Mouse (Mus musculus): ENCODE measurements around the gene Col5a3. TPM values are rescaled to one million over a fixed set of nuclear protein-coding genes. Genes with fewer than 3 reads are reported as not detected.

The Col5a3 gene
- polyA plus RNA-seq, 1 experiment from 2014 or later = 1.2 TPM

DNA sequence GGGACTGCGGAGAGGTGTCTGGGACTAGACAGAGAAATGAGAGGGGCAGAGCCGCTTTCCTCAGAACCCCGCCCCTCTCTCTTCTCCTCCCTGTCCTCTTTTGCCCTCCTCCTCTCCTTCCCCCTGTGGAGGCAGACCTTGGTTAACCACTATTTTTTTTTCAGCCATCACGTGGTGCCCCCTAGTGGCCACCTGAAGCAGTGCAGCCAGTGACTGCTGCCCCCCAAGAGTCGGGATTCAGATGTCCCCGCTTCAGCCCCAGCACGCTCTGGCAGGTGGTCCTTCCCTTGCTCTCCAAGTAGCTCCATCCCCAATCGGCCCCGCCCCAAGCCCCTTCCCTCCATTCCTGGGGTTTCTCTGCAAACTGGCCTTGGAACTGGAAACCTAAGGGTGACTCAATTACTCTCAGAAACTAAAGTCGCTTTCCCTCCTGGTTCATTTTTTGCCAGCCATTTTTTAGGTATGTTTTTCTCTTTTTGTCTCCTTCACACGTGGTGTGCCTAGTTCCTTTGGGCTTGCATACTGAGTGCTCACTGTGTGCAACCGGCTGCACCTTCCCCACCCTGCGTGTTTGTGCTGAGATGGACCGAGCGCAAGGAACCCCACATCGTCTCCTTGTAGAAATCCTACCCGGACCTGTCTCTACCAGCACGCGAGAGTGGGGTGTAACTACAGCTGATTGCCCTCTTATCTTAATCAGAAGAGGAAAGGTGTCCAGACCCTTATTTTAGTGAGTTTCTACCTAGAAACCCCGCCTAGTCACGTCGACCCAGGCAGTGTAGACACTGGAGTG is 70.7 kb downstream of the Col5a3 start:
- Histone ChIP-seq H3K9me3 (no peaks in the 10 kb centered on the region), H3K27ac (replicated peaks) (peak overlapping the region; percentile 67), H3K4me3 (peak overlapping the region; percentile 69), H3K36me3 (no peaks in the 10 kb centered on the region), H3K4me1 (replicated peaks) (peaks cover 28% of the 10 kb centered on the region), H3K4me2 (peak overlapping the region; percentile 65), H3K27me3 (no peaks in the 10 kb centered on the region), H3K9ac (peak overlapping the region; percentile 87; the same call in 1 of the 2 replicates)
- WGBS = 9% methylated on average over 22 of the region's 22 CpGs
- no peak for ATAC-seq (ENCODE audit: low FRiP score, low read depth)

GRCm38 (mm10) chr9:20740407-20740806 is 74.5 kb downstream of the Col5a3 start:
- H3K36me3 ChIP-seq = no peaks in the 10 kb centered on the region
- H3K4me1 ChIP-seq (replicated peaks) = peaks cover 18% of the 10 kb centered on the region
- ATAC-seq (ENCODE audit: low FRiP score, low read depth) = peak; percentile 14; the same call in 1 of the 2 replicates
- H3K4me3 ChIP-seq = no peak overlapping the region
- no peak overlapping the region for H3K27ac ChIP-seq (replicated peaks)
- no peaks in the 10 kb centered on the region for H3K27me3 ChIP-seq
- H3K9ac ChIP-seq = no peak overlapping the region
- H3K9me3 ChIP-seq = no peaks in the 10 kb centered on the region
- 0 out of 2 replicates have a peak overlapping the region, but pooled peaks have one; percentile 18 for H3K4me2 ChIP-seq
- WGBS = 4% methylated on average over 12 of the region's 12 CpGs

GRCm38 (mm10) chr9:20738251-20738999 is 76.4 kb downstream of the Col5a3 start:
- WGBS = 50% methylated on average over 8 of the region's 8 CpGs

DNA sequence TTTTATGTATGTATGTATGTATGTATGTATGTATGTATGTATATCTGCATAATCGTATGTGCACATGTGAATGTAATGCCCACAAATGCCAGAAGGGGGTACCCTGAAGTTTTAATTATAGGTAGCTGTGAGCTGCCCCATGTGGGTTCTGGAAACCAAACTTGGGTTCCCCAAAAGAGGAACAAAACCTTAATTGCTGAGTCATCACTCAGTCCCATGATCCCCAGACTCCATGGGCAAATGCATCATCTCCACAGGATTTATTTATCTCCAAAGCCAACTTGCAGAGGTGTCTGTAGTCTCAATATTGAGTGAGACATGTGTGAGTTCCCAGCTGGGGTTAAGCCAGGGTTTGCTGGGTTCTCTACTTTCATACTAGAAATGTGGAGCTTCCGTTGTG is 77.6 kb downstream of the Col5a3 start:
- H3K36me3 ChIP-seq = no peaks in the 10 kb centered on the region
- no peak overlapping the region for H3K4me2 ChIP-seq
- H3K4me3 ChIP-seq = no peak overlapping the region
- no peaks in the 10 kb centered on the region for H3K4me1 ChIP-seq (replicated peaks)
- no peaks in the 10 kb centered on the region for H3K9me3 ChIP-seq
- no peak overlapping the region for H3K27ac ChIP-seq (replicated peaks)
- ATAC-seq (ENCODE audit: low FRiP score, low read depth) = no peak
- H3K27me3 ChIP-seq = no peaks in the 10 kb centered on the region
- no peak overlapping the region for H3K9ac ChIP-seq
- WGBS = 90% methylated on average over 2 of the region's 2 CpGs

More at GRCm38 (mm10) chr9:20738251-20738999, 76.4 kb downstream of the Col5a3 start:
- no peak for ATAC-seq (ENCODE audit: low FRiP score, low read depth)
- Histone ChIP-seq H3K4me1 (replicated peaks) (peaks cover under 1% of the 10 kb centered on the region; the same call in 1 of the 2 replicates), H3K9me3 (no peaks in the 10 kb centered on the region), H3K4me2 (no peak overlapping the region), H3K27ac (replicated peaks) (no peak overlapping the region), H3K9ac (no peak overlapping the region), H3K27me3 (no peaks in the 10 kb centered on the region), H3K36me3 (no peaks in the 10 kb centered on the region), H3K4me3 (no peak overlapping the region)

DNA sequence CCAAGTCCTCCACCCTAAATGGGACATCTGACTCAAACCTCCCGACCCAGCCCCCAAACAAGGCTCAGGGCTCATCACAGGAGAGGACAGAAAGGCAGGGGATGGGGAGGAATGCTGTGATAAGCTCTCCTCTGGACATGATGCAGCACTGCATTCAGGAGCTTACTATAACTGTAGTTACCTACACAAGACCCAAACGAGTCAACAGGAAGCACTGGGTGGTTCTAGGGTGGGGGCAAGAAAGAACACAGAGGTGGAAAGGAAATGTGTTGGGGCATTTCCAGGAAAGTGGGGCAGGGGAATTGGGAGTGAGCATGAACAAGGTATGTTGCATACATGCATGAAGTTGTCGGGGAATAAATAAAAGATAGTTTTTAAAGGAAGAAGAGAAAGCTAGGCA is 80.2 kb downstream of the Col5a3 start:
- Histone ChIP-seq H3K36me3 (no peaks in the 10 kb centered on the region), H3K27me3 (no peaks in the 10 kb centered on the region), H3K9me3 (no peaks in the 10 kb centered on the region), H3K4me2 (no peak overlapping the region), H3K27ac (replicated peaks) (no peak overlapping the region), H3K9ac (no peak overlapping the region), H3K4me3 (no peak overlapping the region), H3K4me1 (replicated peaks) (no peaks in the 10 kb centered on the region)
- WGBS = 74% methylated on average over 3 of the region's 3 CpGs
- ATAC-seq (ENCODE audit: low FRiP score, low read depth) = no peak

- no peak overlapping the region for H3K4me2 ChIP-seq
- H3K27ac ChIP-seq (replicated peaks) = no peak overlapping the region
- H3K4me3 ChIP-seq = no peak overlapping the region
- H3K36me3 ChIP-seq = no peaks in the 10 kb centered on the region
- H3K9ac ChIP-seq = no peak overlapping the region
- no peak for ATAC-seq (ENCODE audit: low FRiP score, low read depth)
- H3K4me1 ChIP-seq (replicated peaks) = peaks cover 11% of the 10 kb centered on the region
- H3K9me3 ChIP-seq = no peaks in the 10 kb centered on the region
- no peaks in the 10 kb centered on the region for H3K27me3 ChIP-seq
- 68% methylated on average over 4 of the region's 4 CpGs for WGBS
Measured at GRCm38 (mm10) chr9:20731797-20732196, 83.1 kb downstream of the Col5a3 start.

DNA sequence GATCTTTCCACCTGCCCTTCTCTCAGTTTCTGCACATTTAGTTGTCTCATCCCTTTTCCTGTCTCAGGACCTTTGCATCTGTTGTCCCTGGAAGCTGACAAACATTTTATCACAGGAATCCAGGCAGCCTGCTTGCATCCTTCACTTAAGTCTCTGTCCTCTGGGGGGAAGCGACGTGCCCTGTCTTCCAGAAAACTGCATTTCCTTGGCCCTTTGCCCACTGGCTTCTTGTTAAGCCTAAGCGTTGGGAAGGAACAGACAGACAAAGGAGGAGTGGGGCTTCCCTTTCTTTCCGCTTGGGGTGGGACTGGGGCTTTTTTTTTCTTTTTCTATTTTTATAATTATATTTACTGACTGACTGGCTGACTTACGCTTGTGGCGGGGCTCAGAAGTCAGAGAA is 85.4 kb downstream of the Col5a3 start:
- Histone ChIP-seq H3K27ac (replicated peaks) (no peak overlapping the region), H3K27me3 (no peaks in the 10 kb centered on the region), H3K4me1 (replicated peaks) (peaks cover 27% of the 10 kb centered on the region), H3K4me3 (no peak overlapping the region), H3K36me3 (no peaks in the 10 kb centered on the region), H3K9me3 (no peaks in the 10 kb centered on the region), H3K9ac (no peak overlapping the region), H3K4me2 (no peak overlapping the region)
- ATAC-seq (ENCODE audit: low FRiP score, low read depth) = no peak
- 46% methylated on average over 6 of the region's 6 CpGs for WGBS

GRCm38 (mm10) chr9:20727601-20728113 is 87.2 kb downstream of the Col5a3 start:
- peak; percentile 47 for ATAC-seq (ENCODE audit: low FRiP score, low read depth)
- under 1% methylated on average over 40 of the region's 46 CpGs for WGBS
- Histone ChIP-seq H3K4me3 (peak overlapping the region; percentile 61), H3K9me3 (no peaks in the 10 kb centered on the region), H3K27ac (replicated peaks) (no peak overlapping the region), H3K36me3 (no peaks in the 10 kb centered on the region), H3K9ac (peak overlapping the region; percentile 63), H3K4me1 (replicated peaks) (peaks cover 27% of the 10 kb centered on the region), H3K4me2 (peak overlapping the region; percentile 98), H3K27me3 (no peaks in the 10 kb centered on the region)

GRCm38 (mm10) chr9:20726859-20727600 is 87.8 kb downstream of the Col5a3 start:
- H3K27ac ChIP-seq (replicated peaks) = peak overlapping the region; percentile 8; the same call in 1 of the 2 replicates
- peak; percentile 49 for ATAC-seq (ENCODE audit: low FRiP score, low read depth)

GRCm38 (mm10) chr9:20726134-20726858 is 88.6 kb downstream of the Col5a3 start:
- Histone ChIP-seq H3K4me1 (replicated peaks) (peaks cover 32% of the 10 kb centered on the region), H3K9me3 (no peaks in the 10 kb centered on the region), H3K4me3 (peak overlapping the region; percentile 61), H3K4me2 (peak overlapping the region; percentile 98), H3K36me3 (no peaks in the 10 kb centered on the region), H3K9ac (peak overlapping the region; percentile 63), H3K27me3 (no peaks in the 10 kb centered on the region), H3K27ac (replicated peaks) (peak overlapping the region; percentile 8; the same call in 1 of the 2 replicates)
- peak; percentile 42; the same call in 1 of the 2 replicates for ATAC-seq (ENCODE audit: low FRiP score, low read depth)
- WGBS = 2% methylated on average over 42 of the region's 42 CpGs

More at GRCm38 (mm10) chr9:20726859-20727600, 87.8 kb downstream of the Col5a3 start:
- peak overlapping the region; percentile 61 for H3K4me3 ChIP-seq
- peaks cover 27% of the 10 kb centered on the region for H3K4me1 ChIP-seq (replicated peaks)
- H3K9ac ChIP-seq = peak overlapping the region; percentile 63
- H3K9me3 ChIP-seq = no peaks in the 10 kb centered on the region
- H3K27me3 ChIP-seq = no peaks in the 10 kb centered on the region
- WGBS = under 1% methylated on average over 52 of the region's 54 CpGs
- peak overlapping the region; percentile 98 for H3K4me2 ChIP-seq
- H3K36me3 ChIP-seq = no peaks in the 10 kb centered on the region

DNA sequence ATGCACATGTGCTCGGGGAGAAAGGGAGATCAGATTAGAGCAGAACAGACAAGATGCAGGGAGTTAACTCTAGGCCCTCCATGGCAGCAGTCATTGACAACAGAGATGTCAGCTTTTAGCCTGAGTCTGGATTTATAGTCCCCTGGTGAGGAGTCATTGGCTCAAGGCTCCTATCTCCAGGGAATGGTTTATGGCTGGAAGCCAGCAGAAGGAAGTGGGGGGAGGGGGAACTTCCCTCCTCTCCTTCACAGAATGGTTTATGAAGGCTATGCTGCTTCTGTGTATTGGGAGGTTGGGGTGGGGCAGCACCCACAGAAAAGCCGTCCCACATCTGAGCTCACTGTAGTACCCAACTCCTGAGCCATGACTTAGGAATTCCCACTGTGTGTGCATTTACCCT is 93.3 kb downstream of the Col5a3 start:
- H3K4me2 ChIP-seq = no peak overlapping the region
- no peak overlapping the region for H3K27ac ChIP-seq (replicated peaks)

More for the DNA sequence above, 93.3 kb downstream of the Col5a3 start:
- 23% methylated on average over 2 of the region's 2 CpGs for WGBS
- Histone ChIP-seq H3K9ac (no peak overlapping the region), H3K4me1 (replicated peaks) (peaks cover 19% of the 10 kb centered on the region), H3K9me3 (no peaks in the 10 kb centered on the region), H3K27me3 (no peaks in the 10 kb centered on the region), H3K4me3 (no peak overlapping the region), H3K36me3 (no peaks in the 10 kb centered on the region)
- no peak for ATAC-seq (ENCODE audit: low FRiP score, low read depth)

Measured in hindbrain, embryonic 15.5 days (tissue).